Mouse (Mus musculus) midbrain, embryonic 14.5 days (tissue): ENCODE data around the gene Cutal. TPM values are rescaled to one million over a fixed set of nuclear protein-coding genes. Genes with fewer than 3 reads are reported as not detected.

ENCODE experiments used
- ATAC-seq: fragments of 200-750 bp; cut with Nextera tagmentation; 2 replicates; pipeline ENCODE4 v1.8.0; 2017; ENCODE audit warnings: moderate number of reproducible peaks, moderate library complexity; ENCODE audit not compliant: low FRiP score, low TSS enrichment
- DNase-seq: peaks from one replicate; pipeline ENCODE4 v3.0.0-alpha.2; 2015
- H3K27ac ChIP-seq: fragments of 300-500 bp; sonication (generic); replicated peaks from 2 replicates; pipeline ENCODE4 v1.5.1; 2014; ENCODE audit warnings: mild to moderate bottlenecking, low read depth, low read length, moderate library complexity
- H3K27me3 ChIP-seq: fragments of 300-500 bp; sonication (generic); 2 replicates; pipeline ENCODE4 v1.6.1; 2014; ENCODE audit warnings: low read length, control low read depth, mixed read lengths; ENCODE audit not compliant: control insufficient read depth, insufficient read depth
- H3K36me3 ChIP-seq: fragments of 300-500 bp; sonication (generic); 2 replicates; pipeline ENCODE4 v1.6.1; 2014; ENCODE audit warnings: low read length, control low read depth; ENCODE audit not compliant: control insufficient read depth, insufficient read depth
- H3K4me1 ChIP-seq: fragments of 300-500 bp; sonication (generic); 2 replicates; pipeline ENCODE4 v1.6.1; 2014; ENCODE audit warnings: mild to moderate bottlenecking, antibody characterized with exemption, low read length, control low read depth; ENCODE audit not compliant: control insufficient read depth, insufficient read depth
- H3K4me2 ChIP-seq: fragments of 300-500 bp; sonication (generic); 2 replicates; pipeline ENCODE4 v1.6.1; 2014; ENCODE audit warnings: mild to moderate bottlenecking, low read length, moderate library complexity
- H3K4me3 ChIP-seq: fragments of 300-500 bp; sonication (generic); replicated peaks from 2 replicates; pipeline ENCODE4 v1.5.1; 2014; ENCODE audit warnings: low read depth, low read length
- H3K9ac ChIP-seq: fragments of 300-500 bp; sonication (generic); replicated peaks from 2 replicates; pipeline ENCODE4 v1.6.1; 2014; ENCODE audit warnings: mild to moderate bottlenecking, low read length, moderate library complexity
- H3K9me3 ChIP-seq: fragments of 300-500 bp; sonication (generic); 2 replicates; pipeline ENCODE4 v1.6.1; 2016; ENCODE audit warnings: low read length, control low read depth, mixed read lengths; ENCODE audit not compliant: control insufficient read depth
- WGBS: fragments of 180-500 bp; shearing (Covaris S2); extraction: QIAGEN DNeasy Blood & Tissue Kit; methylation state at CpG from one replicate; pipeline ENCODE4 v1.1.7; 2014; 5-methylcytosine and 5-hydroxymethylcytosine counted together
- polyA plus RNA-seq: library from polyadenylated mRNA; unstranded; fragments of >200 nt; fragmentation: Nextera tagmentation; extraction: Ambion mirVana; gene quantifications from 2 replicates; pipeline ENCODE4 v1.2.1, GENCODE M21; 2014

The Cutal gene
- polyA plus RNA-seq, 1 experiment from 2014 or later, result 0.59 TPM

- Histone ChIP-seq H3K27me3 (peaks cover 11% of the 10 kb centered on the region), H3K9ac (peak overlapping the region; percentile 94), H3K4me1 (peaks cover 18% of the 10 kb centered on the region), H3K27ac (peak overlapping the region; percentile 90), H3K36me3 (peaks cover 2% of the 10 kb centered on the region), H3K4me3 (peak overlapping the region; percentile 87), H3K9me3 (no peaks in the 10 kb centered on the region), H3K4me2 (peak overlapping the region; percentile 68)
- ATAC-seq (peak; percentile 98), DNase-seq (peak; percentile 100)
- under 1% methylated on average over 67 of the region's 67 CpGs for WGBS
These were observed 3.4 kb upstream of the Cutal start for GRCm38 (mm10) chr2:34870520-34871474.

GRCm38 (mm10) chr2:34874816-34875345, 685 bp downstream of the Cutal start, which contains the start of gene Psmd5:
TSS of gene Psmd5 (minus strand) at chr2:34874968.
- ATAC-seq (no peak), DNase-seq (no peak)
- peaks cover 11% of the 10 kb centered on the region for H3K27me3 ChIP-seq
- peaks cover 8% of the 10 kb centered on the region for H3K4me1 ChIP-seq
- peak within 1 kb of the TSS; percentile 24 for H3K9ac ChIP-seq
- H3K4me3 ChIP-seq, result no peak within 1 kb of the TSS
- WGBS, result 18% methylated on average over 8 of the region's 8 CpGs
- no peaks in the 10 kb centered on the region for H3K9me3 ChIP-seq
- H3K36me3 ChIP-seq, result no peaks in the 10 kb centered on the region
- H3K27ac ChIP-seq, result no peak within 1 kb of the TSS
- peak within 1 kb of the TSS; percentile 27 for H3K4me2 ChIP-seq

GRCm38 (mm10) chr2:34880054-34880453, 5.9 kb downstream of the Cutal start:
- WGBS, result 91% methylated on average over 10 of the region's 10 CpGs
- H3K27ac ChIP-seq, result no peak overlapping the region
- no peak overlapping the region for H3K4me3 ChIP-seq
- H3K27me3 ChIP-seq, result no peaks in the 10 kb centered on the region
- H3K4me2 ChIP-seq, result no peak overlapping the region
- no peak overlapping the region for H3K9ac ChIP-seq
- H3K4me1 ChIP-seq, result no peaks in the 10 kb centered on the region
- DNase-seq, result no peak
- no peaks in the 10 kb centered on the region for H3K36me3 ChIP-seq
- ATAC-seq, result no peak
- no peaks in the 10 kb centered on the region for H3K9me3 ChIP-seq

GRCm38 (mm10) chr2:34882757-34883156, 8.6 kb downstream of the Cutal start:
- WGBS, result 97% methylated on average over 2 of the region's 2 CpGs
- Histone ChIP-seq H3K9ac (no peak overlapping the region), H3K27ac (no peak overlapping the region), H3K36me3 (no peaks in the 10 kb centered on the region), H3K27me3 (no peaks in the 10 kb centered on the region), H3K4me2 (no peak overlapping the region), H3K4me3 (no peak overlapping the region), H3K4me1 (no peaks in the 10 kb centered on the region), H3K9me3 (no peaks in the 10 kb centered on the region)
- ATAC-seq (no peak), DNase-seq (no peak)

- Histone ChIP-seq H3K27me3 (no peaks in the 10 kb centered on the region), H3K9ac (no peak overlapping the region), H3K27ac (no peak overlapping the region), H3K9me3 (no peaks in the 10 kb centered on the region), H3K36me3 (no peaks in the 10 kb centered on the region), H3K4me2 (no peak overlapping the region), H3K4me1 (no peaks in the 10 kb centered on the region), H3K4me3 (no peak overlapping the region)
- no peak for ATAC-seq
- WGBS, result 66% methylated on average over 5 of the region's 5 CpGs
- DNase-seq, result no peak
These were observed 9.0 kb downstream of the Cutal start for GRCm38 (mm10) chr2:34883190-34883589.

- no peaks in the 10 kb centered on the region for H3K27me3 ChIP-seq
- H3K4me2 ChIP-seq, result no peak overlapping the region
- H3K27ac ChIP-seq, result no peak overlapping the region
- H3K36me3 ChIP-seq, result no peaks in the 10 kb centered on the region
- 84% methylated on average over 2 of the region's 2 CpGs for WGBS
- no peak overlapping the region for H3K9ac ChIP-seq
- H3K9me3 ChIP-seq, result no peaks in the 10 kb centered on the region
- ATAC-seq (no peak), DNase-seq (no peak)
- no peaks in the 10 kb centered on the region for H3K4me1 ChIP-seq
- no peak overlapping the region for H3K4me3 ChIP-seq
These were observed 10.0 kb downstream of the Cutal start for GRCm38 (mm10) chr2:34884186-34884585.

- no peak for ATAC-seq
- H3K27ac ChIP-seq, result no peak overlapping the region
- no peaks in the 10 kb centered on the region for H3K9me3 ChIP-seq
- 71% methylated on average over 5 of the region's 5 CpGs for WGBS
- no peaks in the 10 kb centered on the region for H3K36me3 ChIP-seq
- no peak overlapping the region for H3K4me3 ChIP-seq
- H3K27me3 ChIP-seq, result no peaks in the 10 kb centered on the region
- H3K4me1 ChIP-seq, result no peaks in the 10 kb centered on the region
- no peak overlapping the region for H3K4me2 ChIP-seq
- H3K9ac ChIP-seq, result no peak overlapping the region
- no peak for DNase-seq
These were observed 19.8 kb downstream of the Cutal start for GRCm38 (mm10) chr2:34893950-34894349.

- Histone ChIP-seq H3K9me3 (no peaks in the 10 kb centered on the region), H3K4me2 (no peak overlapping the region), H3K27me3 (no peaks in the 10 kb centered on the region), H3K9ac (no peak overlapping the region), H3K27ac (no peak overlapping the region), H3K36me3 (no peaks in the 10 kb centered on the region), H3K4me1 (no peaks in the 10 kb centered on the region), H3K4me3 (no peak overlapping the region)
- ATAC-seq, result no peak
- 80% methylated on average over 19 of the region's 19 CpGs for WGBS
- DNase-seq, result no peak
These were observed 21.4 kb downstream of the Cutal start for GRCm38 (mm10) chr2:34895503-34896113.
